Comparison of ENCODE assay signal across 9 mouse cellular contexts in the genomic region with DNA sequence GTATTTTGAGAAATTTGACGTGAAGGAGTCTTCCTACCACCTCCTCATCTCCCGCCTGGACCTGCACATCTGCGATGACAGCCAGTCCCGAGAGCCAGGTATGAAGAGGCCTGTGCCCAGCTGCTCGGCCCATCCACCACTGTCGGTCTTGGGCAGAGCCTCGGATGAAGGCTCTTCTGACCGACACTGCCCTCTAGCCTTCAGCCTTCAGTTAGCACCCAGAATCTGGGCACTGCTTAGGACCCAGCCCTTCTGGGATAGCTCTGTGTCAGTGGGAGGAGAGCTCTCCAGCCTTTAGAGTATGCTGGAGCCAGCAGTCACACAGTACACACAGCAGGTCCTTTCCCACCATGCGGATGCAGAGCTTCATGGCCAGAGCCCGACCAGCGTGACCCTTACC. TPM values are rescaled to one million over a fixed set of nuclear protein-coding genes. Genes with fewer than 3 reads are reported as not detected.
A peak's percentile ranks its signal among the peaks of the same experiment; 100 is the strongest.
DNase-seq lines count a peak whose midpoint lies in the region; ATAC-seq and TF ChIP-seq lines count a peak whose summit lies in the region.
"Had no signal": no experiment of that assay in that cellular context is flagged by ENCODE, and none has a peak within 500 bp of the region (broad histone marks: within the 10 kb centered on the region; RNA-seq: fewer than 3 reads in every experiment).

No protein-coding gene starts in this region.

- H3K27me3 ChIP-seq in kidney, adult 2 months (replicated peaks; ENCODE audit: control insufficient read depth, insufficient read depth, low read length), result no peaks in the 10 kb centered on the region
- no peaks in the 10 kb centered on the region for H3K27me3 ChIP-seq in kidney, embryonic 14.5 days (ENCODE audit: control insufficient read depth, insufficient read depth, low read length)
- H3K27me3 ChIP-seq in hindbrain, embryonic 10.5 days (ENCODE audit: insufficient read depth, poor library complexity, severe bottlenecking), result no peaks in the 10 kb centered on the region
- H3K27me3 ChIP-seq in hindbrain, embryonic 14.5 days (ENCODE audit: control insufficient read depth, insufficient read depth, low read length), result no peaks in the 10 kb centered on the region

- no peak for ATAC-seq in kidney, embryonic 14.5 days (ENCODE audit: low FRiP score, low TSS enrichment)
- no peak for ATAC-seq in hindbrain, embryonic 14.5 days (ENCODE audit: low FRiP score)

- no peak overlapping the region for H3K9ac ChIP-seq in kidney, embryonic 14.5 days (ENCODE audit: low read depth, low read length)
- H3K9ac ChIP-seq in hindbrain, embryonic 14.5 days, result no peak overlapping the region

- 53% methylated on average over 11 of the region's 11 CpGs for WGBS in kidney, adult 2 months
- 53% methylated on average over 11 of the region's 11 CpGs for WGBS in kidney, embryonic 14.5 days
- 67% methylated on average over 11 of the region's 11 CpGs for WGBS in hindbrain, embryonic 10.5 days
- WGBS in hindbrain, embryonic 14.5 days, result 70% methylated on average over 11 of the region's 11 CpGs

- peak; percentile 36 to 76 for DNase-seq in adrenal gland, adult (ENCODE audit: inconsistent age in 2 of 2, low spot score in 1 of 2)
- no peak for DNase-seq in adrenal gland, postnatal 4 days (ENCODE audit: low spot score in 2 of 2)
- peak; percentile 18 for DNase-seq in kidney, adult 2 months
- DNase-seq in lung, postnatal 14 days, result peak; percentile 37
- no peak for DNase-seq in hindbrain, embryonic 10.5 days (ENCODE audit: low spot score)
- DNase-seq in hindbrain, embryonic 14.5 days (ENCODE audit: low spot score), result no peak

- TF ChIP-seq POLR2A in kidney, adult 2 months (IDR thresholded peaks at IDR 0.05; ENCODE audit: low read depth, low read length), result no peak
- TF ChIP-seq POLR2A in cortical plate, adult 2 months (IDR thresholded peaks at IDR 0.05; ENCODE audit: extremely low read depth, insufficient read depth, low read length), result no peak

- H3K4me2 ChIP-seq in kidney, embryonic 14.5 days (replicated peaks; ENCODE audit: low read depth, low read length), result no peak overlapping the region
- no peak overlapping the region for H3K4me2 ChIP-seq in hindbrain, embryonic 14.5 days (replicated peaks)

- no peaks in the 10 kb centered on the region for H3K36me3 ChIP-seq in kidney, adult 2 months (ENCODE audit: control insufficient read depth, insufficient read depth, low read length)
- H3K36me3 ChIP-seq in kidney, embryonic 14.5 days (ENCODE audit: control insufficient read depth, insufficient read depth, low read length), result peaks cover 70% of the 10 kb centered on the region
- peaks cover 90% of the 10 kb centered on the region for H3K36me3 ChIP-seq in hindbrain, embryonic 10.5 days
- peaks cover 74% of the 10 kb centered on the region for H3K36me3 ChIP-seq in hindbrain, embryonic 14.5 days (replicated peaks; ENCODE audit: control insufficient read depth, insufficient read depth)

- H3K4me1 ChIP-seq in kidney, adult 2 months (ENCODE audit: control insufficient read depth, insufficient read depth, low read length), result no peaks in the 10 kb centered on the region
- no peaks in the 10 kb centered on the region for H3K4me1 ChIP-seq in kidney, embryonic 14.5 days (ENCODE audit: control insufficient read depth, insufficient read depth, low read length)
- no peaks in the 10 kb centered on the region for H3K4me1 ChIP-seq in cortical plate, adult 2 months (ENCODE audit: control insufficient read depth, insufficient read depth, low read length)
- H3K4me1 ChIP-seq in hindbrain, embryonic 10.5 days (replicated peaks), result no peaks in the 10 kb centered on the region
- no peaks in the 10 kb centered on the region for H3K4me1 ChIP-seq in hindbrain, embryonic 14.5 days (replicated peaks; ENCODE audit: control insufficient read depth, insufficient read depth, low read length)

- no peak overlapping the region for H3K4me3 ChIP-seq in kidney, adult 2 months (ENCODE audit: insufficient read depth, low read depth, low read length)
- no peak overlapping the region for H3K4me3 ChIP-seq in kidney, embryonic 14.5 days (ENCODE audit: low read length)
- no peak overlapping the region for H3K4me3 ChIP-seq in cortical plate, adult 2 months (ENCODE audit: insufficient read depth, low read length)
- H3K4me3 ChIP-seq in hindbrain, embryonic 10.5 days, result no peak overlapping the region
- H3K4me3 ChIP-seq in hindbrain, embryonic 14.5 days (replicated peaks; ENCODE audit: low read length), result no peak overlapping the region
- H3K4me3 ChIP-seq: myocyte had no signal

- no peak overlapping the region for H3K27ac ChIP-seq in kidney, adult 2 months (ENCODE audit: insufficient read depth, low read depth, low read length)
- H3K27ac ChIP-seq in kidney, embryonic 14.5 days (ENCODE audit: low read depth, low read length), result no peak overlapping the region
- H3K27ac ChIP-seq in cortical plate, adult 2 months (ENCODE audit: insufficient read depth, low read length), result no peak overlapping the region
- H3K27ac ChIP-seq in hindbrain, embryonic 10.5 days, result no peak overlapping the region
- no peak overlapping the region for H3K27ac ChIP-seq in hindbrain, embryonic 14.5 days

- TF ChIP-seq CTCF in kidney, adult 2 months (conservative IDR thresholded peaks at IDR 0.05; ENCODE audit: insufficient read depth, insufficient read length, low read depth, low read length), result peak; percentile 61
- peak; percentile 36; the same call in 1 of the 2 replicates for TF ChIP-seq CTCF in cortical plate, adult 2 months (IDR thresholded peaks at IDR 0.05; ENCODE audit: extremely low read depth, insufficient read depth, low read length)

- no peaks in the 10 kb centered on the region for H3K9me3 ChIP-seq in kidney, embryonic 14.5 days (ENCODE audit: control insufficient read depth, low read length)
- no peaks in the 10 kb centered on the region for H3K9me3 ChIP-seq in hindbrain, embryonic 10.5 days
- H3K9me3 ChIP-seq in hindbrain, embryonic 14.5 days (ENCODE audit: control insufficient read depth, low read length), result no peaks in the 10 kb centered on the region

RNA-seq across cellular contexts. Expression of gene Uhrf1bp1, which starts 25.3 kb away (rescaled TPM):
- total RNA-seq in adrenal gland, postnatal 4 days (2021), result 10 to 100 TPM; 24.5 to 24.8 TPM
- polyA plus RNA-seq in kidney, adult 2 months (2012; rRNA removed), result 8.0 and 9.6 TPM in 2 replicates
- polyA plus RNA-seq in kidney, embryonic 14.5 days (2014; fragmentation: Nextera tagmentation; extraction: Ambion mirVana), result 6.2 and 7.4 TPM in 2 replicates
- 9.1 and 10.6 TPM in 2 replicates for polyA plus RNA-seq in cortical plate, adult 2 months (2012; rRNA removed)
- polyA plus RNA-seq in hindbrain, embryonic 10.5 days (2016; fragmentation: Nextera tagmentation; extraction: Ambion mirVana), result 6.9 and 7.7 TPM in 2 replicates
- 8.2 and 8.9 TPM in 2 replicates for polyA plus RNA-seq in hindbrain, embryonic 14.5 days (2014; fragmentation: Nextera tagmentation; extraction: Ambion mirVana)

RNA-seq across cellular contexts. Expression of gene Anks1, which starts 27.6 kb away (rescaled TPM):
- 10 to 100 TPM; 33.7 to 37.4 TPM for total RNA-seq in adrenal gland, postnatal 4 days (2021)
- polyA plus RNA-seq in kidney, adult 2 months (2012; rRNA removed), result 36.7 and 44.5 TPM in 2 replicates
- polyA plus RNA-seq in kidney, embryonic 14.5 days (2014; fragmentation: Nextera tagmentation; extraction: Ambion mirVana), result 8.0 and 14.2 TPM in 2 replicates
- 35.8 and 39.8 TPM in 2 replicates for polyA plus RNA-seq in cortical plate, adult 2 months (2012; rRNA removed)
- polyA plus RNA-seq in hindbrain, embryonic 10.5 days (2016; fragmentation: Nextera tagmentation; extraction: Ambion mirVana), result 25.0 and 62.0 TPM in 2 replicates
- 62.3 and 69.0 TPM in 2 replicates for polyA plus RNA-seq in hindbrain, embryonic 14.5 days (2014; fragmentation: Nextera tagmentation; extraction: Ambion mirVana)

RNA-seq across cellular contexts. Expression of gene Taf11, which starts 28.1 kb away (rescaled TPM):
- total RNA-seq in adrenal gland, postnatal 4 days (2021), result 10 to 100 TPM; 39.5 to 43.6 TPM
- polyA plus RNA-seq in kidney, adult 2 months (2012; rRNA removed), result 12.0 and 15.3 TPM in 2 replicates
- 76.6 and 77.5 TPM in 2 replicates for polyA plus RNA-seq in kidney, embryonic 14.5 days (2014; fragmentation: Nextera tagmentation; extraction: Ambion mirVana)
- 45.2 and 63.0 TPM in 2 replicates for polyA plus RNA-seq in cortical plate, adult 2 months (2012; rRNA removed)
- polyA plus RNA-seq in hindbrain, embryonic 10.5 days (2016; fragmentation: Nextera tagmentation; extraction: Ambion mirVana), result 81.0 and 90.4 TPM in 2 replicates
- 47.4 and 51.8 TPM in 2 replicates for polyA plus RNA-seq in hindbrain, embryonic 14.5 days (2014; fragmentation: Nextera tagmentation; extraction: Ambion mirVana)

RNA-seq across cellular contexts. Expression of gene Snrpc, which starts 43.6 kb away (rescaled TPM):
- 100 to 1,000 TPM; 115 to 124 TPM for total RNA-seq in adrenal gland, postnatal 4 days (2021)
- polyA plus RNA-seq in kidney, adult 2 months (2012; rRNA removed), result 55.8 and 61.2 TPM in 2 replicates
- 349 and 425 TPM in 2 replicates for polyA plus RNA-seq in kidney, embryonic 14.5 days (2014; fragmentation: Nextera tagmentation; extraction: Ambion mirVana)
- polyA plus RNA-seq in cortical plate, adult 2 months (2012; rRNA removed), result 57.6 and 69.2 TPM in 2 replicates
- polyA plus RNA-seq in hindbrain, embryonic 10.5 days (2016; fragmentation: Nextera tagmentation; extraction: Ambion mirVana), result 419 and 433 TPM in 2 replicates
- polyA plus RNA-seq in hindbrain, embryonic 14.5 days (2014; fragmentation: Nextera tagmentation; extraction: Ambion mirVana), result 202 and 223 TPM in 2 replicates

Comparison
In these comparisons a context has a peak if more than half of its experiments do, and no peak if none do; other contexts are left out.
1. DNase-seq: peak in adrenal gland, adult (2 of 2), kidney, adult 2 months (single experiment) and lung, postnatal 14 days (single experiment); none in adrenal gland, postnatal 4 days (0 of 2), hindbrain, embryonic 10.5 days (single experiment) and hindbrain, embryonic 14.5 days (single experiment).